Mouse (Mus musculus): ENCODE results near the gene Ppp1ca.

DNA sequence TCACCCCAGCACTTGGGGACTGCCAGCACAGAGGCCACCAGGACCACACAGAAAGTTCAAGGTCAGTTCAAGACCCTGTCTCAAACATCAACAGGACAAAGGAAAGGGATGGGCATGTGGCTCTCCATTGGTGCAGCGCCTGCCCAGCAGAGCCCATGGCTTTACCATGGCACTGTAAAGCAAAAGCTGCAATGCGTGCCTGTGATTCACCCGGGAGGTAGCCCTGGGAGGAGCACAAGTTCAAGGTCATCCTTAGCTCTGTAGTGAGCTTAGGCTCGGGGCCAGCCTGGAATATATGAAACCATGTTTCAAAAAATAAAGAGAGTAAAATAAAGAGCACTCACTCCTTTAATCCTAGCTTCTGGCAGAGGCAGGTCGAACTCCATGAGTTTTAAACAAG, 40.0 kb upstream of the Ppp1ca start:
- TF ChIP-seq POLR2A (IDR thresholded peaks at IDR 0.05; ENCODE audit: low read depth, low read length) (no peak), CTCF (conservative IDR thresholded peaks at IDR 0.05; ENCODE audit: insufficient read depth, insufficient read length, low read depth, low read length) (no peak)
